Mouse (Mus musculus) midbrain, postnatal 0 days (tissue): Measurements from ENCODE around the gene Gm20388. TPM values are rescaled to one million over a fixed set of nuclear protein-coding genes. Genes with fewer than 3 reads are reported as not detected.

Experiments
- ATAC-seq: fragments of 200-750 bp; cut with Nextera tagmentation; 2 replicates; pipeline ENCODE4 v1.8.0; 2017; ENCODE audit warnings: moderate number of reproducible peaks, mild to moderate bottlenecking, moderate TSS enrichment, moderate library complexity; ENCODE audit not compliant: low FRiP score
- DNase-seq: peaks from one replicate; pipeline ENCODE4 v3.0.0-alpha.2; 2015; ENCODE audit warnings: low spot score
- H3K27ac ChIP-seq: fragments of 300-500 bp; sonication (generic); 2 replicates; pipeline ENCODE4 v1.5.1; 2014; ENCODE audit warnings: low read depth, mild to moderate bottlenecking, low read length, mixed read lengths
- H3K27me3 ChIP-seq: fragments of 300-500 bp; sonication (generic); 2 replicates; pipeline ENCODE4 v1.6.1; 2014; ENCODE audit warnings: low read length, control low read depth, mixed read lengths; ENCODE audit not compliant: insufficient read depth
- H3K36me3 ChIP-seq: fragments of 300-500 bp; sonication (generic); 2 replicates; pipeline ENCODE4 v1.6.1; 2014; ENCODE audit warnings: low read length, control low read depth, mixed read lengths; ENCODE audit not compliant: insufficient read depth
- H3K4me1 ChIP-seq: fragments of 300-500 bp; sonication (generic); 2 replicates; pipeline ENCODE4 v1.6.1; 2014; ENCODE audit warnings: mild to moderate bottlenecking, control low read depth, antibody characterized with exemption, low read length, mixed read lengths; ENCODE audit not compliant: insufficient read depth
- H3K4me2 ChIP-seq: fragments of 300-500 bp; sonication (generic); 2 replicates; pipeline ENCODE4 v1.6.1; 2014; ENCODE audit warnings: low read depth, mild to moderate bottlenecking, low read length, mixed read lengths; ENCODE audit not compliant: poor library complexity, severe bottlenecking
- H3K4me3 ChIP-seq: fragments of 300-500 bp; sonication (generic); 2 replicates; pipeline ENCODE4 v1.5.1; 2014; ENCODE audit warnings: low read depth, mild to moderate bottlenecking, low read length, moderate library complexity
- H3K9ac ChIP-seq: fragments of 300-500 bp; sonication (generic); replicated peaks from 2 replicates; pipeline ENCODE4 v1.6.1; 2014; ENCODE audit warnings: mild to moderate bottlenecking, low read length, moderate library complexity, mixed read lengths; ENCODE audit not compliant: poor library complexity, severe bottlenecking
- H3K9me3 ChIP-seq: fragments of 300-500 bp; sonication (generic); 2 replicates; pipeline ENCODE4 v1.6.1; 2016; ENCODE audit warnings: low read length, control low read depth
- CTCF ChIP-seq: IDR thresholded peaks from 2 replicates; pipeline ENCODE4 v1.5.1; 2016; ENCODE audit warnings: antibody characterized with exemption, mild to moderate bottlenecking
- WGBS: fragments of 180-500 bp; shearing (Covaris S2); extraction: QIAGEN DNeasy Blood & Tissue Kit; methylation state at CpG from one replicate; pipeline ENCODE4 v1.1.7; 2014; 5-methylcytosine and 5-hydroxymethylcytosine counted together
- polyA plus RNA-seq: library from polyadenylated mRNA; unstranded; fragments of >200 nt; fragmentation: Nextera tagmentation; extraction: Ambion mirVana; gene quantifications from 2 replicates; pipeline ENCODE4 v1.2.1, GENCODE M21; 2015
- total RNA-seq: library from RNA; depleted of rRNA; stranded (reverse); fragments of >200 nt; gene quantifications from 2 replicates; pipeline ENCODE4 v1.2.3, GENCODE M21; 2014

Gene Gm20388
- total and polyA plus RNA-seq, 2 experiments from 2014 or later, result 74.2 TPM; not detected in 1

GRCm38 (mm10) chr8:122712411-122713156 lies 2801.9 kb downstream of the Gm20388 start:
- no peak overlapping the region for H3K4me2 ChIP-seq
- H3K9me3 ChIP-seq, result no peaks in the 10 kb centered on the region
- WGBS, result 74% methylated on average over 12 of the region's 12 CpGs
- no peaks in the 10 kb centered on the region for H3K4me1 ChIP-seq
- DNase-seq (no peak), ATAC-seq (no peak)
- H3K27me3 ChIP-seq, result no peaks in the 10 kb centered on the region
- no peak overlapping the region for H3K27ac ChIP-seq
- TF ChIP-seq CTCF, result no peak
- H3K4me3 ChIP-seq, result no peak overlapping the region
- H3K36me3 ChIP-seq, result no peaks in the 10 kb centered on the region
- H3K9ac ChIP-seq, result no peak overlapping the region

DNA sequence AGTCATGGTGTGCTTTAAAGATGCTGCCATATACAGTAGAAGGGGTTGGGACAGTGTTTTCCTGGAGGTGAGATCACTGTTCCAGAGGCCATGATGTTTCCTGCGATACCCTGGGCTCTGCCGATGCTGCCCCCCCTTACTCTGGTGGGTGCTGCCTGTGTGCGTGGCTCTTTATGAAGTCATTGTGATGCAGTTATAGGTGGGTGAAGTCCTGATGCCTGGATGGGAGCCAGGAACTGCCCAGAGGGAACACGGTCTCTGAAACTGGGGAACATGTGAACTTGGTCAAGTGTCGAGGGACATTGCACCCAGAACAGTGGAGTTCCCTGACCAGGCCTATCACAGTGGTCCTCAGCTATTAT lies 2802.5 kb downstream of the Gm20388 start:
- Histone ChIP-seq H3K36me3 (no peaks in the 10 kb centered on the region), H3K4me1 (no peaks in the 10 kb centered on the region), H3K4me2 (no peak overlapping the region), H3K27ac (no peak overlapping the region), H3K9ac (no peak overlapping the region), H3K9me3 (no peaks in the 10 kb centered on the region), H3K4me3 (no peak overlapping the region), H3K27me3 (no peaks in the 10 kb centered on the region)
- ATAC-seq (no peak), DNase-seq (no peak)
- no peak for TF ChIP-seq CTCF
- WGBS, result 93% methylated on average over 5 of the region's 5 CpGs

DNA sequence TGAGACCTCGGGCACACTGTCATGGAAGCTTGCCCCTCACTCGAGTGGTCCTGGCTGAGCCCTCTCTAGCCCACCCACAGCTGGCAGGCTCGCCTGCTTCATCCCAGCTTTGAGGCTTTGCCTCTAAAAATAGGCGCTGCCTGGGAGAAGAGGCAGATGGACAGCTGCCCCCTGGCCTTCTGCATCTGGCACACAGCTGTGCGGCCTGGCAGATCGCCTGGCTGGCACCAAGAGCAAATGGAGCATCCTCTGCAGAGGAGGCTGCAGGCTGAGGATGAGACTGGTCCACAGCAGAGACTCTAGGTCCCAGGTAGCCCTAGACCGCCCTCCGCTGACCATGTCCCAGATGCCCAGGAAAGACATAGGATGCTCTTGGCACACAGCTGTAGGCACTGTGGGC lies 2805.9 kb downstream of the Gm20388 start:
- Histone ChIP-seq H3K36me3 (no peaks in the 10 kb centered on the region), H3K4me3 (no peak overlapping the region), H3K27ac (no peak overlapping the region), H3K9me3 (no peaks in the 10 kb centered on the region), H3K4me1 (peaks cover 13% of the 10 kb centered on the region), H3K9ac (no peak overlapping the region), H3K27me3 (no peaks in the 10 kb centered on the region), H3K4me2 (no peak overlapping the region)
- no peak for ATAC-seq
- DNase-seq, result no peak
- 74% methylated on average over 8 of the region's 8 CpGs for WGBS
- no peak for TF ChIP-seq CTCF

- Histone ChIP-seq H3K4me2 (no peak overlapping the region), H3K9ac (no peak overlapping the region), H3K4me1 (peaks cover 13% of the 10 kb centered on the region), H3K4me3 (no peak overlapping the region), H3K9me3 (no peaks in the 10 kb centered on the region), H3K27me3 (no peaks in the 10 kb centered on the region), H3K27ac (no peak overlapping the region), H3K36me3 (no peaks in the 10 kb centered on the region)
- 88% methylated on average over 10 of the region's 10 CpGs for WGBS
- ATAC-seq (no peak), DNase-seq (no peak)
- no peak for TF ChIP-seq CTCF
These were observed 2807.3 kb downstream of the Gm20388 start for GRCm38 (mm10) chr8:122717869-122718509.

DNA sequence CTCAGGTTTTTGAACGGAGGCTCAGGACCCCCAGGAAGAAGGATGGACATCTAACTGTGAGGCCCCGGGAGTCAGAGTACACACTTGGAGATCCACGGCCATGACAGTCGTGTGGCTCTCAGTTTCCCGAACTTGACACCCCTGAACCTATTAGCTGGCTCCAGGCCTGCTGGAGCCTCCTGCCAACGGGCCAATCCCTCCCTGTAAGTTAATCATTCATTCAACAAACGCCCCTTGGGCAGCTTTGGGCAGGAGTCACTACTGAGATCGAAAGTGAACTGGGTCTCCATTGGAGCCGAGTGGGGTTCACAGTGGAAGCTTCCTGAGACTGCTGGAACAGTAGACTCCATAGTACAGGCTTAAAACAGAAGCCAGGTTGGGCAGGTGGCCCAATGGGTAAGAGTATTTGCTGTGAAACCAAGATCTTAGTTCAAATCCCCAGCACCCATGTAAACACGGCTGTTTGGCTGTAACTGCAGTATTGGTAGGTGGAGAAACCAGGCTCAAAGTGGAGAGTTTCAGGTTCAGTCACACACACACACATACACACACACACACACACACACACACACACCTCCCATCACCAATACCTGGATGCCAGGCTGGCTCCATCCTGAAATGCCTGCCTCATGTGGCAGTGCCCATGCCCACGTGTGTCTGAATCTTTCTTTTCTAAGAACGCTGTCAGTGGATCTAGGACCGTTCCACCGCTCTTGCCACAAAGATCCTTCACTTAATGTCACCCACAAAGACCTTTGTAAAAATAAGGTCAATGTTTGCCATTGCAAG lies 2808.3 kb downstream of the Gm20388 start:
- Histone ChIP-seq H3K4me1 (peaks cover 13% of the 10 kb centered on the region), H3K36me3 (no peaks in the 10 kb centered on the region), H3K9ac (no peak overlapping the region), H3K4me2 (no peak overlapping the region), H3K9me3 (no peaks in the 10 kb centered on the region), H3K27ac (no peak overlapping the region; the same call in 1 of the 2 replicates), H3K4me3 (no peak overlapping the region), H3K27me3 (no peaks in the 10 kb centered on the region)
- 81% methylated on average over 14 of the region's 14 CpGs for WGBS
- no peak for ATAC-seq
- no peak for DNase-seq
- no peak for TF ChIP-seq CTCF
